Mouse (Mus musculus): Measurements from ENCODE around the gene Smoc1. TPM values are rescaled to one million over a fixed set of nuclear protein-coding genes. Genes with fewer than 3 reads are reported as not detected.

Gene Smoc1
- polyA plus RNA-seq, 1 experiment, result 41.7 TPM

DNA sequence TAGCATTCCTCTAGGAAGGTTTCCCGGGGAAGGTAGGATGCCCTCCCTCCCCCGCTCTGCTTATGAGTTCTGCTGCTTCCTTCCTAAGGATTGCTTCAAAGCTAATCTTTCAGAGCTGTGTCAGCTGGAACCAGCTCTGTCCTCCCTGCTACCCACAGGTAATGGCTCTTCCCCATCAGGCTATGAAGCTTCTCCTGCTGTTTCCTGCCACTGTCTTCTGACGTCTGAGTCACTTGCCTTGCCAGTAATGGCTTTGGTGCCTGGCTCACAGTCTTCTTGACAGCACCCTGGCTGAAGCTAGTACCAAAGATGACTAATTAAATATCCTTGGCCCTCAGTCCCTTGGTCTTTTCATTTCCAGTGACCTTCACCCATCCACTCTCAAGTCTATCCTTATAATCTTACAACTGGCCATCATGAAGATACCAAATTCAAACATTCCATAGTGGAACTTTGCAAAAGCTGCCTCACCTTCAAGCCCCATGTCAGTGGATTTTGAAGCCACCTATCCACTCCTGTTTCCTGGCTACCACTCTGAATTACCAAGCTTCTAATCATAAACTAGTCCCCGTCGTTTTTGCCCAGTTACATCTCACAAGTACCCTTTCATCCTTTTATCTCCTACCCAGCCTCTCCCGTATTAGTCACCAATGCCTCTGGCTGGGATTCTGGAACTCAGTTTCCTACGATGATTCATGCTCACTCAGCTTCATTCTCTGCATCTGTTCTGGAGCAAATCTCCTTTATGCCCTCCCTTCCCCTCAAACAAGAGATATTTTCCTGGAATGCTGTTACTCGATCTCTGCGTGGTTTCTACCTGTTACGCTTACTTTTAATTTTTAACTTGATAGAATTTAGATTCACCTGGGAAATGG lies 209.1 kb downstream of the Smoc1 start:
- TF ChIP-seq CTCF (IDR thresholded peaks at IDR 0.05; ENCODE audit: borderline replicate concordance, control insufficient read depth, extremely low read depth, insufficient read depth, low read length, poor library complexity) (no peak), POLR2A (IDR thresholded peaks at IDR 0.05; ENCODE audit: control insufficient read depth, extremely low read depth, insufficient read depth, low read length, poor library complexity) (no peak)
- WGBS, result 89% methylated on average over 10 of the region's 10 CpGs
- Histone ChIP-seq H3K4me3 (ENCODE audit: control insufficient read depth, insufficient read depth, low read length) (no peak overlapping the region), H3K36me3 (ENCODE audit: control insufficient read depth, insufficient read depth, low read length) (no peaks in the 10 kb centered on the region), H3K27ac (ENCODE audit: control insufficient read depth, insufficient read depth, low read length) (no peak overlapping the region), H3K4me1 (replicated peaks; ENCODE audit: control insufficient read depth, insufficient read depth, low read length) (no peaks in the 10 kb centered on the region), H3K27me3 (ENCODE audit: control insufficient read depth, insufficient read depth, low read length) (no peaks in the 10 kb centered on the region)
- DNase-seq, result no peak

Other genes starting within 250 kb of the Smoc1 start
- gene Susd6, start 236.3 kb upstream of the Smoc1 start, polyA plus RNA-seq (2012; rRNA removed), result 81.3 and 81.8 TPM in 2 replicates
- 511 and 515 TPM in 2 replicates for gene Srsf5, start 81.3 kb upstream of the Smoc1 start, polyA plus RNA-seq (2012; rRNA removed)
- 0.07 and 1.9 TPM in 2 replicates for gene Slc10a1, start 58.1 kb upstream of the Smoc1 start, polyA plus RNA-seq (2012; rRNA removed)

All from thymus, adult 2 months (tissue).